Mouse (Mus musculus) small intestine, adult 2 months (tissue): ENCODE data around the gene Hpse2. TPM values are rescaled to one million over a fixed set of nuclear protein-coding genes. Genes with fewer than 3 reads are reported as not detected.

Experiments
- H3K27ac ChIP-seq: fragments of 200-500 bp; 2 replicates; pipeline ENCODE4 v1.5.1; 2012; ENCODE audit warnings: low read depth, low read length, control low read depth, inconsistent platforms; ENCODE audit not compliant: insufficient read depth
- H3K27me3 ChIP-seq: fragments of 200-500 bp; 2 replicates; pipeline ENCODE4 v1.6.1; 2012; ENCODE audit warnings: mild to moderate bottlenecking, moderate library complexity, low read length, inconsistent platforms; ENCODE audit not compliant: control insufficient read depth, insufficient read depth
- H3K36me3 ChIP-seq: fragments of 200-500 bp; 2 replicates; pipeline ENCODE4 v1.6.1; 2012; ENCODE audit warnings: mild to moderate bottlenecking, low read length, control low read depth, inconsistent platforms; ENCODE audit not compliant: control insufficient read depth, insufficient read depth
- H3K4me1 ChIP-seq: fragments of 200-500 bp; 2 replicates; pipeline ENCODE4 v1.6.1; 2012; ENCODE audit warnings: low read length, inconsistent platforms, mixed read lengths; ENCODE audit not compliant: control insufficient read depth, insufficient read depth, insufficient read length
- H3K4me3 ChIP-seq: fragments of 200-500 bp; 2 replicates; pipeline ENCODE4 v1.5.1; 2012; ENCODE audit warnings: low read depth, mild to moderate bottlenecking, control low read depth, inconsistent platforms, low read length, moderate library complexity
- CTCF ChIP-seq: fragments of 200-500 bp; IDR thresholded peaks from 2 replicates; pipeline ENCODE4 v1.5.1; 2012; ENCODE audit warnings: low read depth, mild to moderate bottlenecking, control low read depth, inconsistent platforms, low read length, moderate library complexity, mixed read lengths; ENCODE audit not compliant: insufficient replicate concordance, insufficient read length; ENCODE audit errors: extremely low read depth
- POLR2A ChIP-seq: fragments of 200-500 bp; IDR thresholded peaks from 2 replicates; pipeline ENCODE4 v1.6.1; 2012; ENCODE audit warnings: low read depth, mild to moderate bottlenecking, control low read depth, inconsistent platforms, low read length, moderate library complexity
- WGBS: fragments of 180-500 bp; shearing (Covaris S2); methylation state at CpG from one replicate; pipeline ENCODE4 v1.1.7; 2018; 5-methylcytosine and 5-hydroxymethylcytosine counted together
- polyA plus RNA-seq: library from polyadenylated mRNA; depleted of rRNA; stranded (reverse); fragments of >200 nt; gene quantifications from 2 replicates; pipeline ENCODE4 v1.2.3, GENCODE M21; 2012

Gene Hpse2
- polyA plus RNA-seq, 1 experiment = 1.1 TPM

DNA sequence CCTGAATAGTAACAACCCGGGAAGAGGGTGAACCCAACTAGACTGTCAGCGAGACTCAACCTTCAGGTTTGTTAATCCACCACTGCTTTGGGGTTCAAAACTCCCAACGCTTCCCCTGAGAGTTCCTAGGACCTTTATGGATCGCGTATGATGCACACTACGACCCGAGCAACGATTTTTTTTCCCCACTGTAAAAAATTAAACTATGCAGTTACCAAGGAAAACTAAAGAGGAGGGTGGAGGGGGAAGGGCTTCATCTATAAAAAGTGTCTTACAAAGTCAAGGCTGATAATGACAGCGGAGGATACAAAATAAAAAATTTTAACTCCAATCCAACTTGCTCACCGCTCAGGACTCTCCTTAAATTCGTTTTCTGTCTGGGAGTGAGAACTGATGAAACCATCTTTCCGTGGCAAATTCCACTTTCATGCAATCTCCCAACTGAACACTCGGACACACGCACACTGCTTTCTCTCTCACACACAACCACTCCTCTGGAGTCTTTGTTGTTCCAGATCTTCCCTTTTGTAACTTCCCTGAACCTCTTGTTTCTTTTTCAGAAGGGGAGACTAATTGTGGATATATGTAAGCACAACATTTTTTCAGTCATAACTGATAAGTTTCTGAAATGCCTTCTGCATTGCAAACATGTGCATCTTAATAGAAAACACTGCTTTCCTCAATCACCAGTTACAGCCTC, 934 bp downstream of the Hpse2 start:
- no peaks in the 10 kb centered on the region for H3K4me1 ChIP-seq
- H3K27ac ChIP-seq = peak overlapping the region; percentile 29; the same call in 1 of the 2 replicates
- peaks cover 22% of the 10 kb centered on the region for H3K27me3 ChIP-seq
- no peaks in the 10 kb centered on the region for H3K36me3 ChIP-seq
- WGBS = 7% methylated on average over 14 of the region's 14 CpGs
- peak overlapping the region; percentile 60 for H3K4me3 ChIP-seq
- TF ChIP-seq POLR2A (no peak), CTCF (no peak)

DNA sequence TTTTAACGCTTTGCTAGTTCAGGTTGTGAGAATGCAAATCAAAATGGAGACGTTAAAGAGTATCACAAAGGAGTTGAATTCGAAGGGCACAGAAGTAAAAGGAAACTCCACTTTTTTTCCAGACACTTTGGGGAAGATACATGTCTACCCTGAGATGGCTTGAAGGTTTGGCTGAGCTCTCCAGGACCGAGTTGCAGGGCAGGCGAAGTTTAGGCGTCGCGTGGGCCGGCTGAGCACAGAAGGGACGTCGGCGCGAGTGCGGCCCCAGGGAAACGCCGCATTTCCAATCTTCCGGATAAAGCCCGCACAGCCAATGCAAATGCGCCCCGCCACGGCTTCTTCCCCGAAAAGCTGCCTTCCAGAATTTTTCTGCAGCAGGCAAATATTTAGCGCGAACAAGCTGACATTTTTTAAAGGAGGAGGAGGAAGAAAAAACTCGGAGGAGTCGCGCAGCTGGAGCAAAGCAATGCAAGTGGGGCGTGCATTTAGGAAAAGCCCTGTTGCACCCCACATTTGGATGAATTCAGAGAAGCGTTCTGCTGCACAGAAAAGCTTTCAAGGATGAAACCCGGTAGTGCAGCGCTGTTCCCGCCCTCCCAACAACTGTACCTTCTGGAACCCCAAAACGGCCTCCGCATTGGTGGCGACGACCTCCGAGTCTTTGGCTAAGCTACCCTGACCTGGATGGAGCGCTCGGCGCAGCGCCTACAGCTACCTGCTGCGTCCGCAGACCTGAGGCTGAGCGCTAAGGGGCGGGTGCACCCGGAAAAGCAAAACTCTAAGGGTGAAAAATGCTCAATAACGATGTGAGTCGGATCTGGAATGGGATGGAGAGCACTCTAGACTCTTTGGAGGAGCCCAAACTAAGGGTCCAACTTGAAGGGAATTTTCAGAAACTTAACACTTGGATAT, 1.9 kb downstream of the Hpse2 start:
- TF ChIP-seq POLR2A (no peak), CTCF (no peak)
- H3K27ac ChIP-seq = peak overlapping the region; percentile 27; the same call in 1 of the 2 replicates
- no peaks in the 10 kb centered on the region for H3K4me1 ChIP-seq
- H3K4me3 ChIP-seq = peak overlapping the region; percentile 60
- WGBS = 2% methylated on average over 48 of the region's 48 CpGs
- no peaks in the 10 kb centered on the region for H3K36me3 ChIP-seq
- H3K27me3 ChIP-seq = peaks cover 22% of the 10 kb centered on the region

DNA sequence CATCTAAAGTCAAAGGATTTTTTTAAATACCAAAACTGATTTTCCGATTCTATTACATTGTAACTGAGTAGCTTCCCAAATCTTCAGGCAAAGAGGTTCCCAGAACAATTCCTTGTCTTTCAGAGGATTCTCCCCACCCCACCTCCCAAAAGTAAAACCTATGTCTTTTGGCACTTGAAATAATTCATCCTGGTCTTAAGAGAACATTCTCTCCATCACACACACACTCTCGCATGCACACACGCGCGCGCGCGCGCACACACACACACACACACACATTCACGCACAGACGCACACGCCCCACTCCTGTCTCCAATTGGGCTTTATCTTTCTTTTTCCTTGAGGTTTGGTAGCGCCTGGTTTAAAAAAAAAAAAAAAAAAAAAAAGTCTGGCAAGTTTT, 2.7 kb downstream of the Hpse2 start:
- Histone ChIP-seq H3K27me3 (peaks cover 22% of the 10 kb centered on the region), H3K27ac (0 out of 2 replicates have a peak overlapping the region, but pooled peaks have one; percentile 34), H3K4me3 (peak overlapping the region; percentile 59), H3K4me1 (no peaks in the 10 kb centered on the region), H3K36me3 (no peaks in the 10 kb centered on the region)
- no peak for TF ChIP-seq POLR2A
- no peak for TF ChIP-seq CTCF
- 5% methylated on average over 13 of the region's 13 CpGs for WGBS

DNA sequence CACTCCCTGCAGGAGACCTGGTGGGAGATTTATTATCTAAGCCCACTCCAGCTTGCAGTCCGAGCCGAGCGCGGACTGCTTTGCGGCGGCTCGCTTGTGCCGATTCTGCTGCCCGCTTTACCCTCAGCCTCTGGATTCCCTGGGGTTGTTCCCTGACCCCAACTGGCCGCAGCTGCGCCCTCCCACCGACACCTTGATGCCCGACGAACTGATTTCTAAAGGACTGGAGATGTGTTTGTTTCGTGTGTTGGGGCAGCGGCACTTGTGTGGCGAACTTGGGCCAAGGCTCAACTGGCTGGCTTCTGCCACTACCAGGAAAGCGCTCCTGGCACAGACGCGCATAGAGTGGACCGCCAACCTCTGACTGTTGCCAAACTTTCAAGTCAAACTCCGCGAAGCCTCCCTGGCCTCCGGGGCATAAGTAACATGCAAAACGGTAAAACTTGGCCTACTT, 3.1 kb downstream of the Hpse2 start:
- no peak for TF ChIP-seq CTCF
- no peak for TF ChIP-seq POLR2A
- Histone ChIP-seq H3K36me3 (no peaks in the 10 kb centered on the region), H3K4me1 (no peaks in the 10 kb centered on the region), H3K27me3 (peaks cover 22% of the 10 kb centered on the region), H3K4me3 (peak overlapping the region; percentile 59), H3K27ac (0 out of 2 replicates have a peak overlapping the region, but pooled peaks have one; percentile 34)
- WGBS = 3% methylated on average over 25 of the region's 25 CpGs

DNA sequence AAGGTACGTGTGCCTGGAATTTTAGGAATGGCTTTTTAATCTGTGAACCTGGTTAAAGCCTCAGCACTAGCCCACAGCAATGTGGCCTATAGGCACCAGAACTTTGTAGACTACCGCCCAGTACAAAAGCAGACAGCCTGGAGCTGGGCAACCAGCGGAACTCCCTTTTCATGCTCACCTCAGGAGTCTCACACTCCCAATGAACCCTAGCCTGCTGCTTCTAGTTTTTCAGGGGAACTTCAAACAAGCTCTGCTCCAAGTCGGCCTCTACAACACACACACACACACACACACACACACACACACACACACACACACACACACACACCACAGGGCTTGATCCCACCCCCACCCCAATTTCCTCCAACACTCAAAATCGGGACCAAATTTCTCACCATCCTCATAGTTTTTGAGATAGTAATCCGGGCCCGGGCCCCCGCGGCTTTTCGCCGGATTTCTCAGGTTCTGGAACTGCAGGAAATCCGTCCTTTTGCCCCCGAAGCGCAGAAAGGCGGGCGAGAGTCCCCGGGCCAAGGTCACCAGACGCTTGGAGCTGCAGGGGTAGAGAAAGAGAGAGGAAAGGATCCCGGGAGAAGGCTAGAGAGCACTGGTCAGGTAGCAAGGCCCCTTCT, 3.7 kb downstream of the Hpse2 start:
- WGBS = 11% methylated on average over 19 of the region's 19 CpGs
- H3K4me3 ChIP-seq = peak overlapping the region; percentile 59
- TF ChIP-seq CTCF (no peak), POLR2A (no peak)
- H3K27me3 ChIP-seq = peaks cover 22% of the 10 kb centered on the region
- H3K27ac ChIP-seq = no peak overlapping the region
- no peaks in the 10 kb centered on the region for H3K36me3 ChIP-seq
- no peaks in the 10 kb centered on the region for H3K4me1 ChIP-seq

DNA sequence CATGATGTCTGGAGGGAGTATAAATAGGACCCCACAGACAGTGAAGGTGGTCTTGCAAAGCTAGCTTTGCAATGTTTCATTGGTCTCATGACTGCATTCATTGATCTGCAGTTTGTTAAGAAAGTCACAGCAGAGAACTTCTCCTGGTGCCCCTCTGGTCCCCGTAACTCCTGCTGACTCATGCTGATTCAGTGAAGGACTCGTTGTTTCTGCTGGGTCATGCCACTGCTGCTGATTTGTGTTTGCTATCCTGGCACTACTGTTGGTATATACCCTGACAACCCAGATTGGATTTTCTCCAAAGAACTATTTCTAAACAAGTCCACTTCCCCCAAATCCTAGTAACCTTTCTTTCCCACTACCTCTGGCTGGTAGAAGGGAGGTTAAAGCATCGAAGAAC, 29.3 kb downstream of the Hpse2 start:
- TF ChIP-seq CTCF = no peak
- TF ChIP-seq POLR2A = no peak
- WGBS = 79% methylated on average over 3 of the region's 3 CpGs
- H3K27me3 ChIP-seq = no peaks in the 10 kb centered on the region
- H3K4me3 ChIP-seq = no peak overlapping the region
- H3K36me3 ChIP-seq = no peaks in the 10 kb centered on the region
- H3K27ac ChIP-seq = no peak overlapping the region
- H3K4me1 ChIP-seq = no peaks in the 10 kb centered on the region

DNA sequence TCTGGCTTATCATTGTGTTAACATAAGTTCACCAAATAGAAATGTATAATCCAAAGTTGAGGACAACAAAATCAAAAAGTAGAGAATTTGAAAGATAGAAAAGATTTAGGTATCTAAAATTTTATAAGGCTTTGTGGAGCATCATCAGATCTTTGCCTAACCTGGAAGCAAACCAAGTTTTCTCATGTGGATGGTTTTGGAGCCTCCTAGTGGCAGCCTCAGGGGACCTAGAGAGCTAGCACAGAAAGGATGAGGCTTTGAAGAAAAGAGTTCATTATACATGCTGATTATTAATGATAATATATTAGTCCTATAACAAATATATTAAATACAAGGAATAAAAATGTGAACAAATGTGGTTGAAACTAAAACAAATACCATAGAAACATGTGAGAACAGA, 77.0 kb downstream of the Hpse2 start:
- no peak overlapping the region for H3K4me3 ChIP-seq
- H3K27ac ChIP-seq = no peak overlapping the region
- TF ChIP-seq POLR2A = no peak
- no peak for TF ChIP-seq CTCF
- no peaks in the 10 kb centered on the region for H3K36me3 ChIP-seq
- H3K27me3 ChIP-seq = no peaks in the 10 kb centered on the region
- no peaks in the 10 kb centered on the region for H3K4me1 ChIP-seq
